Mouse (Mus musculus) embryonic fibroblast, embryonic 13.5 days (primary cell): ENCODE measurements at regions not wholly inside any gene's neighbourhood (a gene's known extent, or its start where the extent isn't known, plus 50 kb on each side); places are given as distances from the start of the nearest gene placed in this dataset.

Experiments used
- H3K27ac ChIP-seq: 2 replicates; pipeline ENCODE4 v1.5.1; 2012; ENCODE audit warnings: low read length, control low read depth, inconsistent platforms; ENCODE audit not compliant: insufficient read depth
- H3K4me1 ChIP-seq: 2 replicates; pipeline ENCODE4 v1.6.1; 2011; ENCODE audit warnings: low read length; ENCODE audit not compliant: control insufficient read depth, insufficient read depth
- H3K4me3 ChIP-seq: 2 replicates; pipeline ENCODE4 v1.5.1; 2011; ENCODE audit warnings: mild to moderate bottlenecking, control low read depth, low read length; ENCODE audit not compliant: insufficient read depth
- CTCF ChIP-seq: IDR thresholded peaks from 2 replicates; pipeline ENCODE4 v1.5.1; 2011; ENCODE audit warnings: mild to moderate bottlenecking, control low read depth, low read length, moderate library complexity, borderline replicate concordance; ENCODE audit not compliant: insufficient read depth
- POLR2A ChIP-seq: IDR thresholded peaks from 2 replicates; pipeline ENCODE4 v1.6.1; 2011; ENCODE audit warnings: low read depth, mild to moderate bottlenecking, control low read depth, low read length, moderate library complexity

DNA sequence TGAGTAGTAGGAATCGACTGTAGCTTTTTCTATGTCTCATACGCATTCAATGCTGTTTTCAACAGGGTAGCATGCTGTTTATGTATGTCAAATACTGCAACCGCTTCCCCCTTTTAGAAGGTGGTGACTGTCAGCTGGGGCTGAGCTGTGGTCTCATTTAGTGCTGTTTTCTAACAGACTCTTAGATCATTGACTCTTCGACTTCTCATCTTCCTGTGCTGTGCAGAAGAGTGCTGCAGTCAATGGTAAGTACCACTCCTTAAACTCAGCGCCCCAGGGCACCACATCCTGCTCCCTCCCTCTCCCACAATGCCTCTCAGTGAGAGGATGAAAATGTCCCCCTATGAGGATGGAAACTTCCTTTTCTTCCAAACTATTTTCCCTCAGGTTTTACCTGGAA lies 149.2 kb upstream of the Hmga2 start:
- TF ChIP-seq POLR2A (no peak), CTCF (no peak)
- H3K4me1 ChIP-seq = peaks cover 18% of the 10 kb centered on the region
- peak overlapping the region; percentile 90 for H3K27ac ChIP-seq
- H3K4me3 ChIP-seq = no peak overlapping the region

DNA sequence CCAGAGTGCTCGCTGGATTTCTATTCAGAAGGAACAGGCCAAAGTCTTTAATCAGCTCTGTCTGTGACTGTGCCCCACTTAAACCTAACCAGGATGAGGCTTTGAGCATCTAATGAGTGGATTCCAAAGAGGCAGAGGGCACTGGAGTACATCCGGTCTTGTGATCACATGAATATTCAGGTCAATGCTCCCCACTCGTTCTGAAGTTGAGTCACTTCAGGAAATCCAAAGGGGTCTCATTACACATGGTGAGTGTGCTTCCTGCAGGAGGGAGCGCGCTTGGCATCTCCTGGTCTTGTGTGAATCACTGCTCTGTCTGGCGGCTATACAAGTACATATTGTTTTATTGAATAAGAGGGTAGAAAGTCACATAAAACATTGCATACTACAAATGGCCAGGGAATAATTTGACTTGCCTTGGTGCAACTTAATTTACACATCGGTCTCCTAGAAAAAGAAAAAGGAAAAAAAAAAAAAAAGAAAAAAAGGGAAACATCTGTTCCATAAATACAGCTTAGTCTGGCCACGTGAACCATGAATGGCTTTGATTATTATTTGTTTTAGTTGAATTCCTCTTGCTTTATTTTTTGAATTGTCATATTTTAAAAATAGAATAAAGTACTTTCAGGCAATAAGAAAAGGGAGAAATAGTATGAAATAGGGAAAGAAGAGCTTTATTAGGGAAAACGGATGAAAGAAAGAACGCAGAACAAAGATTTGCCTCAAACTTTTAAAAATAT lies 148.1 kb upstream of the Hmga2 start:
- TF ChIP-seq POLR2A = no peak; the same call in 1 of the 2 replicates
- TF ChIP-seq CTCF = no peak
- Histone ChIP-seq H3K4me3 (no peak overlapping the region), H3K4me1 (peaks cover 18% of the 10 kb centered on the region), H3K27ac (peak overlapping the region; percentile 97)

GRCm38 (mm10) chr10:120616406-120617015 lies 140.2 kb upstream of the Hmga2 start:
- peaks cover 17% of the 10 kb centered on the region for H3K4me1 ChIP-seq

GRCm38 (mm10) chr10:120612351-120612750 lies 136.1 kb upstream of the Hmga2 start:
- no peak overlapping the region for H3K27ac ChIP-seq
- peaks cover 17% of the 10 kb centered on the region for H3K4me1 ChIP-seq
- TF ChIP-seq CTCF (no peak), POLR2A (no peak)
- H3K4me3 ChIP-seq = no peak overlapping the region

More at GRCm38 (mm10) chr10:120616406-120617015, 140.2 kb upstream of the Hmga2 start:
- Histone ChIP-seq H3K4me3 (no peak overlapping the region), H3K27ac (peak overlapping the region; percentile 99)
- no peak for TF ChIP-seq POLR2A
- TF ChIP-seq CTCF = no peak

- no peak for TF ChIP-seq POLR2A
- Histone ChIP-seq H3K4me3 (no peak overlapping the region), H3K4me1 (peaks cover 6% of the 10 kb centered on the region; the same call in 1 of the 2 replicates), H3K27ac (no peak overlapping the region)
Measured at GRCm38 (mm10) chr10:120610076-120610475, 133.8 kb upstream of the Hmga2 start.

DNA sequence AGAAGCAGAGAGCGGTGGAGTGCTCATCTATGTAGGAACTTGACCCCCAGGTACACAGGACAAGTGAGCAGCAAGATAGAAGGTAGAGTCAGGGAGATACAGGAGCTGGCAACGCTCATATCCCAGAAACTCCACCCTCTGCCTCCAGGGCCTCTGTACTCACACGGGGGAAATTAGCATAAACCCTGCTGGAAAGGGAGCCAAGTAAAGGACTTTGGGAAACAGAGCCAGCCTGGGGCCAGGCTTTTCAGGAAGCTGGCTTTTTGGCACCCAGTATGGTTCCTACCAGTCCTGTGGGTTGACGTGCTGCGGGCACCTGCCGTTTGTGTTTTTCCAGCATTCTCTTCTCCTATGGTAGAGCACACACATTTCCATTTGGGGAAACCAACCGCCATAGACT lies 128.2 kb upstream of the Hmga2 start:
- H3K4me1 ChIP-seq = peaks cover 9% of the 10 kb centered on the region
- no peak for TF ChIP-seq POLR2A
- no peak for TF ChIP-seq CTCF
- H3K4me3 ChIP-seq = no peak overlapping the region
- no peak overlapping the region for H3K27ac ChIP-seq

GRCm38 (mm10) chr10:120603167-120603566 lies 126.9 kb upstream of the Hmga2 start:
- Histone ChIP-seq H3K4me1 (peaks cover 9% of the 10 kb centered on the region), H3K27ac (peak overlapping the region; percentile 34; the same call in 1 of the 2 replicates), H3K4me3 (no peak overlapping the region)
- TF ChIP-seq POLR2A (no peak), CTCF (no peak)

DNA sequence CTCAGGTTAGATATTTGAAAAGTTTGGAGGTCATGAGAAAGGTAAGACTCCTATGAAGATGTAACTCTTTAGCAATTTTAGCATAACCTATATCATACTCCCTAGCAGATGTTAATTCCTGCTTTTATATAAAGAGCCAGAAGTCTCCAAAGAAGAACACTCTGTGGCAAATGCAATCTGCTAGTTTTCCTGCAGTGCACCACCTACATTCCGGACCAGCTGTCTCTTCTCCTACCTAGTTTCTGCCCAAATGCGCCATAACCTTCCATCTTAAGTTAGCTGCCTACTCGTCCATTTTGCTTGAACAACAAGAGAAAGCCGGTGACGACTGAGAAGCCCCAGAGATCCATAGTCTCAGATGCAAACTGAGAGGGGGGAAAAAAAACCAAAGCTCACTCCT lies 124.5 kb upstream of the Hmga2 start:
- Histone ChIP-seq H3K4me1 (peaks cover 12% of the 10 kb centered on the region), H3K4me3 (no peak overlapping the region), H3K27ac (no peak overlapping the region)
- TF ChIP-seq CTCF (no peak), POLR2A (no peak)

GRCm38 (mm10) chr10:120599551-120599950 lies 123.3 kb upstream of the Hmga2 start:
- TF ChIP-seq POLR2A (no peak), CTCF (no peak)
- no peak overlapping the region for H3K4me3 ChIP-seq
- no peak overlapping the region for H3K27ac ChIP-seq
- H3K4me1 ChIP-seq = peaks cover 12% of the 10 kb centered on the region

GRCm38 (mm10) chr10:120597320-120597887 lies 121.1 kb upstream of the Hmga2 start:
- Histone ChIP-seq H3K4me1 (peaks cover 3% of the 10 kb centered on the region; the same call in 1 of the 2 replicates), H3K27ac (no peak overlapping the region), H3K4me3 (no peak overlapping the region)
- TF ChIP-seq POLR2A (no peak), CTCF (no peak)
